Mouse (Mus musculus) hindbrain, embryonic 16.5 days (tissue): Measurements from ENCODE around the gene Mrps18a. TPM values are rescaled to one million over a fixed set of nuclear protein-coding genes. Genes with fewer than 3 reads are reported as not detected.
A peak's percentile ranks its signal among the peaks of the same experiment; 100 is the strongest.

Experiments
- ATAC-seq: fragments of 200-750 bp; cut with Nextera tagmentation; 2 replicates; pipeline ENCODE4 v1.8.0; 2017; ENCODE audit warnings: moderate TSS enrichment, moderate library complexity
- H3K27ac ChIP-seq: fragments of 300-500 bp; sonication (generic); 2 replicates; pipeline ENCODE4 v1.5.1; 2014; ENCODE audit warnings: low read depth, mild to moderate bottlenecking, control low read depth, low read length, moderate library complexity
- H3K27me3 ChIP-seq: fragments of 300-500 bp; sonication (generic); replicated peaks from 2 replicates; pipeline ENCODE4 v1.6.1; 2014; ENCODE audit warnings: low read length; ENCODE audit not compliant: control insufficient read depth, insufficient read depth
- H3K36me3 ChIP-seq: fragments of 300-500 bp; sonication (generic); 2 replicates; pipeline ENCODE4 v1.6.1; 2014; ENCODE audit warnings: mild to moderate bottlenecking, low read length, moderate library complexity, mixed read lengths; ENCODE audit not compliant: control insufficient read depth, insufficient read depth
- H3K4me1 ChIP-seq: fragments of 300-500 bp; sonication (generic); 2 replicates; pipeline ENCODE4 v1.6.1; 2014; ENCODE audit warnings: low read depth, low read length; ENCODE audit not compliant: control insufficient read depth, insufficient read depth
- H3K4me2 ChIP-seq: fragments of 300-500 bp; sonication (generic); 2 replicates; pipeline ENCODE4 v1.6.1; 2014; ENCODE audit warnings: mild to moderate bottlenecking, low read length, control low read depth, moderate library complexity
- H3K4me3 ChIP-seq: fragments of 300-500 bp; sonication (generic); 2 replicates; pipeline ENCODE4 v1.5.1; 2014; ENCODE audit warnings: mild to moderate bottlenecking, low read length, control low read depth, moderate library complexity
- H3K9ac ChIP-seq: fragments of 300-500 bp; sonication (generic); 2 replicates; pipeline ENCODE4 v1.6.1; 2014; ENCODE audit warnings: low read depth, mild to moderate bottlenecking, control low read depth, low read length, moderate library complexity
- H3K9me3 ChIP-seq: fragments of 300-500 bp; sonication (generic); 2 replicates; pipeline ENCODE4 v1.6.1; 2014; ENCODE audit warnings: mild to moderate bottlenecking, low read length, moderate library complexity; ENCODE audit not compliant: control insufficient read depth
- WGBS: fragments of 180-500 bp; shearing (Covaris S2); extraction: QIAGEN DNeasy Blood & Tissue Kit; methylation state at CpG from one replicate; pipeline ENCODE4 v1.1.7; 2014; 5-methylcytosine and 5-hydroxymethylcytosine counted together
- polyA plus RNA-seq: library from polyadenylated mRNA; unstranded; fragments of >200 nt; fragmentation: Nextera tagmentation; extraction: Ambion mirVana; gene quantifications from 2 replicates; pipeline ENCODE4 v1.2.1, GENCODE M21; 2015

Mrps18a gene
- polyA plus RNA-seq, result 152 and 163 TPM in 2 replicates

- H3K36me3 ChIP-seq, result no peaks in the 10 kb centered on the region
- H3K4me3 ChIP-seq, result peak within 1 kb of the TSS; percentile 77
- no peaks in the 10 kb centered on the region for H3K9me3 ChIP-seq
- peak within 1 kb of the TSS; percentile 86 for H3K4me2 ChIP-seq
- ATAC-seq, result peak; percentile 99
- H3K27ac ChIP-seq, result peak within 1 kb of the TSS; percentile 74
- H3K9ac ChIP-seq, result peak within 1 kb of the TSS; percentile 80
- peaks cover 6% of the 10 kb centered on the region for H3K4me1 ChIP-seq
- 5% methylated on average over 38 of the region's 38 CpGs for WGBS
- H3K27me3 ChIP-seq, result no peaks in the 10 kb centered on the region
These were observed at the start of gene Mrps18a for GRCm38 (mm10) chr17:46110402-46111289. Gene Mrps18a (plus strand): TSS chr17:46110986.

DNA sequence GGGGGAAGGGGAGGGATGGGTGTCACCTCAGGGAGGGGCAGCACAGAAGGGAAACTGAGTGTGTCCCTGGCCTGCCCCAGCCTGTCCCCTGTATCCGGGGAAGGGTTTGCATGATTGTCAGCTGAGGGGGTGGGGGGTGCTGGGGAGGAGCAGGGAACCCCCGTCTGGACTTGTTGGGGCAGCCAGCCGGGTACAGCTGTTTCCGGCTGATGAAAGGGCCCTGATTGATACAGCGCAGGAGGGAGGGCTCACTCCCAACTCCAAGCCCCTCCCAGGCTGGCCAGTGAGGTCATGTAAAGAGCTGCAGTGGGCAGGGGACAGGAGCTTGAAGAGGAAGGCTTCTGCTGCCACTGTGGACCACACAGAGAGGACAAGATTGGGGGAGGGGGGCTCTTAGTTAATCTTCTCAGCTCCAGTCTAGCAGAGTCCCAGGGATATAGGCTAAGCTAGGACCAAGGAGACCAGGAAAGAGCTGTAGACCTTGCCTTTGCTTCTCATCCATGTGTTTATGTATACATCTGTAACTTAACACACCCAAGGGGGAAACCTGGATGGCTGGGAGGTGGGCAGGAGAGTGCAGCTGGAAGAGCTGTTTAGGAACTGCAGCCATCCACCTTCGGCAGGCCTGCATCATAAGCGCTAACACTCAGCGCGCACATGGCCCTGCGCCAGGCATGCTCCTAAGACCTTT, 47.4 kb upstream of the Mrps18a start:
- no peak overlapping the region for H3K4me2 ChIP-seq
- no peaks in the 10 kb centered on the region for H3K36me3 ChIP-seq
- H3K27me3 ChIP-seq, result no peaks in the 10 kb centered on the region
- peak; percentile 71 for ATAC-seq
- H3K9me3 ChIP-seq, result no peaks in the 10 kb centered on the region
- H3K4me3 ChIP-seq, result no peak overlapping the region
- no peak overlapping the region for H3K27ac ChIP-seq
- H3K9ac ChIP-seq, result peak overlapping the region; percentile 23; the same call in 1 of the 2 replicates
- no peaks in the 10 kb centered on the region; the same call in none of the 2 replicates for H3K4me1 ChIP-seq
- 24% methylated on average over 10 of the region's 10 CpGs for WGBS

- ATAC-seq, result no peak
These were observed 46.8 kb upstream of the Mrps18a start for GRCm38 (mm10) chr17:46063974-46064312.

GRCm38 (mm10) chr17:46070046-46070445, 40.7 kb upstream of the Mrps18a start:
- H3K9me3 ChIP-seq, result no peaks in the 10 kb centered on the region
- H3K4me1 ChIP-seq, result no peaks in the 10 kb centered on the region; the same call in 1 of the 2 replicates
- 55% methylated on average over 9 of the region's 9 CpGs for WGBS
- H3K9ac ChIP-seq, result no peak overlapping the region
- H3K27me3 ChIP-seq, result no peaks in the 10 kb centered on the region
- no peak overlapping the region for H3K4me3 ChIP-seq
- no peaks in the 10 kb centered on the region for H3K36me3 ChIP-seq
- ATAC-seq, result no peak
- H3K27ac ChIP-seq, result no peak overlapping the region
- no peak overlapping the region for H3K4me2 ChIP-seq

More at GRCm38 (mm10) chr17:46063974-46064312, 46.8 kb upstream of the Mrps18a start:
- Histone ChIP-seq H3K4me2 (no peak overlapping the region), H3K4me1 (no peaks in the 10 kb centered on the region; the same call in none of the 2 replicates), H3K36me3 (no peaks in the 10 kb centered on the region), H3K27me3 (no peaks in the 10 kb centered on the region), H3K9me3 (no peaks in the 10 kb centered on the region), H3K27ac (no peak overlapping the region), H3K4me3 (no peak overlapping the region), H3K9ac (peak overlapping the region; percentile 23; the same call in 1 of the 2 replicates)
- 44% methylated on average over 6 of the region's 6 CpGs for WGBS

- no peak overlapping the region for H3K4me3 ChIP-seq
- H3K4me1 ChIP-seq, result no peaks in the 10 kb centered on the region; the same call in 1 of the 2 replicates
- H3K27me3 ChIP-seq, result no peaks in the 10 kb centered on the region
- H3K36me3 ChIP-seq, result no peaks in the 10 kb centered on the region
- no peak overlapping the region for H3K9ac ChIP-seq
- no peak for ATAC-seq
- H3K27ac ChIP-seq, result no peak overlapping the region
- WGBS, result 96% methylated on average over 3 of the region's 3 CpGs
- H3K9me3 ChIP-seq, result no peaks in the 10 kb centered on the region
- H3K4me2 ChIP-seq, result no peak overlapping the region
These were observed 39.3 kb upstream of the Mrps18a start for GRCm38 (mm10) chr17:46071531-46071930.

- ATAC-seq, result no peak
- WGBS, result 67% methylated on average over 23 of the region's 23 CpGs
- Histone ChIP-seq H3K4me2 (0 out of 2 replicates have a peak overlapping the region, but pooled peaks have one; percentile 6), H3K36me3 (no peaks in the 10 kb centered on the region), H3K9me3 (no peaks in the 10 kb centered on the region), H3K4me1 (no peaks in the 10 kb centered on the region; the same call in 1 of the 2 replicates), H3K27me3 (no peaks in the 10 kb centered on the region), H3K27ac (no peak overlapping the region), H3K9ac (no peak overlapping the region), H3K4me3 (no peak overlapping the region)
These were observed 37.0 kb upstream of the Mrps18a start for GRCm38 (mm10) chr17:46073730-46074301.

DNA sequence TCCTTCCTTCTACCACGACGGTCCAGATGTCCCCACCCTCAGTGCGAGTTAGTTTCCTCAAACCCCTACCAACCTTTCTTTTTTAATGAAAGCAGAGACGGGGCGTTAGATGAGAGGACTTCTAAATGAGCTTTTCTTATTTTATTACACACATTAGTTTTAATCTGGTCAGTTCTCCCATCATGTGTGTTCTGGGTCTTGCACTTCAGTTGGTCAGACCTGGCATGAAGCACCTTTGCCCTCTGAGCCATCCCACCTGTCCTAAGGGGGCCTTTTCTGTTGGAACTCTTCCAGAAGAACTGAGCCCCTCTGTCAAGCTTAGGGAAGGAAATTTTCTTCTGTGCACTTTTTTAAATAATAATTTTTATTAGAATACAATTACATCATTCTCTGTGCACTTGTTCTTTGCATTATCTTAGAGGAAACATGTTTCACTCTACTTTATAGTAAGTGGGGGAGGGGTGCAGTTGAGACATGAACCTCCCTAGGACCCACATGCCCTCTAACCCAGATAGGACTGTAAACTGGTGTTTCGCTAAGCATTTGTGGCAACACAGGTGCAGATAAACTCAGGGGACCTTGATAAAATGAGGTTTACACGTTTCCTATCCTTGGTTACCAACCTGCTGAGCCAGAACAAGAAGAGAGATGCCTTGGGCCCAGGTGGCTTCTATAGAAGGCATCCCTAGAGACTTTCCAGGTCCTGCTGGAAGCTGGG, 36.2 kb upstream of the Mrps18a start:
- 67% methylated on average over 7 of the region's 7 CpGs for WGBS
- no peaks in the 10 kb centered on the region for H3K9me3 ChIP-seq
- H3K27me3 ChIP-seq, result no peaks in the 10 kb centered on the region
- H3K4me2 ChIP-seq, result no peak overlapping the region
- no peaks in the 10 kb centered on the region for H3K36me3 ChIP-seq
- no peaks in the 10 kb centered on the region; the same call in 1 of the 2 replicates for H3K4me1 ChIP-seq
- H3K27ac ChIP-seq, result no peak overlapping the region
- no peak overlapping the region for H3K9ac ChIP-seq
- H3K4me3 ChIP-seq, result no peak overlapping the region
- no peak for ATAC-seq

DNA sequence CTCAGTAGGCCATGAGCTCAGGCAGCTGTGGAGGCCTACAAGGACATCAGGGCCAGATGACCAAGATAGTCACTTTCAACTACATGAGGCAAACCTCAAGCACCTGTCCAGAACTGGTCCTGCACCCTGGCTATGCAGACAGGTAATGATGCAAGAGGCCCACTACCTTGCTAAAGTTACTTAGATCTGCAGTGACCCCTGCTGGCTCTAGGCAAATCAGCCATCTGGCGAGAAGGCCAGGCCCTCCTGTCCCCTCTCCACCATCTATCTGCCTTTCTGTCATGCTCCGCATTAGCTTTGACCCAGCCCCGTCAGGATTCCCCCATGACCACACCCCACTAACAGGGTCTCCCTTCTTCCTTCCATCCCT, 35.7 kb upstream of the Mrps18a start:
- Histone ChIP-seq H3K4me1 (no peaks in the 10 kb centered on the region; the same call in 1 of the 2 replicates), H3K4me2 (no peak overlapping the region), H3K27ac (no peak overlapping the region), H3K9ac (no peak overlapping the region), H3K4me3 (no peak overlapping the region), H3K27me3 (no peaks in the 10 kb centered on the region), H3K36me3 (no peaks in the 10 kb centered on the region), H3K9me3 (no peaks in the 10 kb centered on the region)
- no peak for ATAC-seq
- 55% methylated on average over 3 of the region's 3 CpGs for WGBS
